Mouse (Mus musculus) left cerebral cortex, adult 18-20 months (tissue): ENCODE data around the gene Eefsec. TPM values are rescaled to one million over a fixed set of nuclear protein-coding genes. Genes with fewer than 3 reads are reported as not detected.

Experiments used
- DNase-seq, 2 experiments: peaks; one replicate each; pipeline ENCODE4 v3.0.0; 2021 to 2022; ENCODE audit warnings: low spot score in 2 of 2, mixed read lengths in 1 of 2
- total RNA-seq, 2 experiments: library from RNA; stranded (reverse); gene quantifications; 2 replicates each; pipeline ENCODE4 v1.2.3; 2021

Eefsec gene
- total RNA-seq, 2 experiments from 2014 or later, result 21.5 to 22.9 TPM

- no peak for DNase-seq
Measured at GRCm38 (mm10) chr6:88216199-88216598, 230.1 kb downstream of the Eefsec start.

- DNase-seq, result no peak
Measured at GRCm38 (mm10) chr6:88215797-88216196, 230.5 kb downstream of the Eefsec start.

GRCm38 (mm10) chr6:88210182-88210581 is 236.2 kb downstream of the Eefsec start:
- DNase-seq, result no peak

GRCm38 (mm10) chr6:88209453-88209852 is 236.9 kb downstream of the Eefsec start:
- no peak for DNase-seq

- no peak for DNase-seq
Measured at GRCm38 (mm10) chr6:88208321-88208720, 238.0 kb downstream of the Eefsec start.

GRCm38 (mm10) chr6:88207403-88208033 is 238.8 kb downstream of the Eefsec start:
- DNase-seq, result no peak

Other genes starting within 250 kb of the Eefsec start
- gene Dnajb8, start 224.3 kb downstream of the Eefsec start, total RNA-seq, result not detected
- 10 to 100 TPM; 42.1 to 44.0 TPM for gene Ruvbl1, start 18.9 kb upstream of the Eefsec start, total RNA-seq
- gene Sec61a1, start 72.4 kb upstream of the Eefsec start, total RNA-seq, result 10 to 100 TPM; 71.6 to 79.5 TPM
- under 1 TPM; 0.49 to 0.63 TPM for gene Kbtbd12, start 191.4 kb upstream of the Eefsec start, total RNA-seq